Mouse (Mus musculus) heart, postnatal 10 days (tissue): Measurements from ENCODE around the gene Zfp568. TPM values are rescaled to one million over a fixed set of nuclear protein-coding genes. Genes with fewer than 3 reads are reported as not detected.

Experiments used
- DNase-seq, 2 experiments: peaks; one replicate each; pipeline ENCODE4 v3.0.0; 2021
- intact Hi-C: fragments of 180-260 bp; cut with DNase I; formaldehyde crosslinking; loops from one replicate; pipeline ENCODE4 v1.15.1; 2025
- total RNA-seq, 2 experiments: library from RNA; stranded (reverse); gene quantifications; 2 replicates each; pipeline ENCODE4 v1.2.3; 2021

Gene Zfp568
- total RNA-seq, 2 experiments from 2014 or later: 46.7 to 53.1 TPM

DNA sequence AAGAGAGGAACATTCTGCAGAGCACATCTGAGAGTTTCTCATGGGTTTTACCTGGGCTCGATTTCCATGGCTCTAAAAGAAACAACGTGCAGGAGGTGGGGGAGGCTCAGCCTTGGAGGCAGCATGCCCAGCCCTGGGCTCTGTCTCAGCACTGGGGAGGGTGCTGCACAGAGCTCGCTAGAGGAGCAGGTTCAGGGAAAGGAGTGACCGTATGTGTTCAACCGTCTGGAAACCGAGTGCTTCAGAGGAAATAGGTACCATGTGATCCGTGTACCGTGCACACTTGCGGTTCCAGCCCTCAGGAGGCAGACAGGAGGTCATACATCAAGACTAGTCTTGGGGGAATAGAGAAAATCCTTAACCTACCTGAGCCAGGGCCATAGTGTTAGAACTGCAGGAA lies 60.6 kb downstream of the Zfp568 start:
- DNase-seq: no peak
- intact Hi-C loops: no loop called here

DNA sequence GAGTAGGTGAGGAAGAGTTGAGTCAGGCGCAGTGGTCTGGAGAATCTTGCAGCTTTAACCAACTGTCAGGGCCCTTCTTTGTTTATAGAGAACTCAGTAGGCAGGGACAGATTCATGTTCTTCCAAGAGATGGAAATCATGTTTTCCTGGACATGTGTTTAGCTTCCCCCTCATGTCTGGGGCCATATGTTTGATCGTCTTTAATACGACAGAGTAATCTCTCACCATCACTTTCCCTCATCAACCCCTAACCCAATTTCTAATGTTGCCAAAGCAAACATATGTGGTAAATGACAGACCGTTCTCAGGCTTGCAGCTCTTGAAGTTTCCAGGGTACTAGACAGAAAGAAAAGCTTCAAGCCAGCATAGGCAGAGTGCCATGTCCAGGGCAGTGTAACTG lies 64.4 kb downstream of the Zfp568 start:
- DNase-seq: no peak
- intact Hi-C loops: no loop called here

DNA sequence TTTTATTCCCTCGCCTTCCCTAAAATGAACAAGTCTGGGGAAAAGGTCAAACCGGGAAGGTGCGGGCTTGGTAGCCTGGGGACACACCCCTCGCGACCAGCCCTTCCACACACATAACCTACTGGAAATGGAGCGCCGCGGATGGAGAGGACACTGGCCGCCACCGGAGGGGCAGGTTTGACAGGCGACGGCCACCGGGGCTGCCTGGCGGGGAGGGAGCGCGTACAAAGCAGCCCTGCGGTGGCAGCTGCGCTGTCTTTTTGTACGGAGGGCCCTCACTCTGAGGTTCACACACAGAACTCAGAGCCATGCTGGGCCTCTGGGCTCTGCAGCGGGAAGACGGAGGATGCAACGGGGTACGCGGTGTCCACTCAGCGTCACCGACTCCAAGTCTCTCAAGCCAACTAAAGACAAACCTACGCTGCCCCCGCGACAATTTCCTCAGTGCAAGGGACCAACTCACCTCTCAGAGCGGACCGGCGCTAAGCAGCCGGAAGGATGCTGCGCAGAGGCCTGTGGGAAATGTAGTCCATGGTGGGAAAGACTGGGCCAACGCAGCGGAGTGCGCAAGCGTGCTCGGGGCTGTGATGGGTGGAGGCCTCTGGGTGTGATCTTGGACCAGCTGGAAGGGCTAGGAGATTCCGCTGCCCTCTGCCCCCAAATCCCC lies 67.3 kb downstream of the Zfp568 start, which contains the start of gene Zfp14:
Gene Zfp14 (minus strand): TSS at position 499 of the 667 bp plus-strand sequence.
- intact Hi-C loops: no loop called here
- peak; percentile 92 to 94 for DNase-seq

GRCm38 (mm10) chr7:30053591-30053990 lies 69.8 kb downstream of the Zfp568 start:
- intact Hi-C loops: no loop called here
- DNase-seq: no peak

GRCm38 (mm10) chr7:30060341-30060740 lies 76.6 kb downstream of the Zfp568 start:
- intact Hi-C loops: no loop called here
- DNase-seq: no peak

GRCm38 (mm10) chr7:30062478-30062877 lies 78.7 kb downstream of the Zfp568 start:
- intact Hi-C loops: no loop called here
- peak in 1 of 2 experiments; percentile 22 for DNase-seq

DNA sequence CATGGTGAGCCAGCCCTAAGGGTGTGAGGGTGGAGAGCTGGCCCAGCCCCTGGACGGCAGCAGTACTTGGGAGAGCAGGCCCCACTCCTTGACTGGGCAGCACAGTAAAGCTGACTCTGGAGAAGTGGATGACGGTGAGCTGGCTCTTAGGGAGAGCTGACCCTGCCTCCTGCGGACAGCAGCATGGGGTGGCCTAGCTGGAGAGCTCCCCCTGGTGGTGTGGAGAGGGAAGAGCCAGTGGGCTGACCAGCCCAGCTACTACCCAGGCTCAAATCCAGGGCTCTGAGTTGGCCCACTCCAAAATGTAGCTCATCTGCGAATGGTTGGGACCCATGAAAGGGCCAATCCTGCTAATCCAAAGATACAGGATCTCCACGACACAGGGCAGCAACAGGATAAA lies 80.9 kb downstream of the Zfp568 start:
- no peak for DNase-seq
- intact Hi-C loops: no loop called here

- DNase-seq: peak; percentile 80 to 84
- intact Hi-C loops: no loop called here
Observed at GRCm38 (mm10) chr7:30072146-30073028, 88.6 kb downstream of the Zfp568 start, which contains the start of gene Zfp82. TSS of gene Zfp82 (minus strand) at chr7:30072900.

Other genes with a start within 250 kb of the Zfp568 start
- 10 to 100 TPM; 12.0 to 14.6 TPM for gene Zfp84, start 215.4 kb upstream of the Zfp568 start, total RNA-seq
- 1 to 10 TPM; 7.3 to 7.9 TPM for gene Zfp30, start 200.0 kb upstream of the Zfp568 start, total RNA-seq
- gene Zfp790, start 167.8 kb upstream of the Zfp568 start, total RNA-seq: 10 to 100 TPM; 12.0 to 14.1 TPM
- gene Zfp940, start 130.3 kb upstream of the Zfp568 start, total RNA-seq: under 1 TPM; 0.37 to 0.48 TPM
- gene Zfp420, start 124.0 kb upstream of the Zfp568 start, total RNA-seq: 1 to 10 TPM; 3.1 to 3.8 TPM
- 10 to 100 TPM; 10.0 to 11.2 TPM for gene Zfp27, start 77.4 kb upstream of the Zfp568 start, total RNA-seq
- 10 to 100 TPM in 1 of 2 experiments, 1 to 10 TPM in 1; 7.6 to 10.3 TPM for gene Zfp383, start 75.7 kb upstream of the Zfp568 start, total RNA-seq
- 1 to 10 TPM; 8.3 to 8.9 TPM for gene Zfp74, start 29.9 kb upstream of the Zfp568 start, total RNA-seq
- gene Zfp14, start 67.4 kb downstream of the Zfp568 start, total RNA-seq: 1 to 10 TPM; 1.6 to 2.6 TPM
- gene Zfp82, start 88.9 kb downstream of the Zfp568 start, total RNA-seq: 1 to 10 TPM in 1 of 2 experiments, under 1 TPM in 1; 0.98 to 1.1 TPM
- under 1 TPM in 1 of 2 experiments, not detected in 1; 0.62 TPM for gene Gm26920, start 106.5 kb downstream of the Zfp568 start, total RNA-seq
- 1 to 10 TPM; 1.3 to 2.3 TPM for gene Zfp566, start 106.6 kb downstream of the Zfp568 start, total RNA-seq
- gene Zfp260, start 110.8 kb downstream of the Zfp568 start, total RNA-seq: 10 to 100 TPM; 44.8 to 53.3 TPM
- 1 to 10 TPM; 4.5 to 6.5 TPM for gene Zfp382, start 138.0 kb downstream of the Zfp568 start, total RNA-seq
- 10 to 100 TPM; 39.0 to 42.5 TPM for gene Zfp146, start 185.8 kb downstream of the Zfp568 start, total RNA-seq
- 1,000 to 10,000 TPM; 1,192 to 1,277 TPM for gene Cox7a1, start 200.2 kb downstream of the Zfp568 start, total RNA-seq
- 100 to 1,000 TPM; 303 to 326 TPM for gene Capns1, start 214.9 kb downstream of the Zfp568 start, total RNA-seq
- gene Polr2i, start 248.0 kb downstream of the Zfp568 start, total RNA-seq: 10 to 100 TPM; 55.5 to 60.7 TPM
- gene Tbcb, start 248.3 kb downstream of the Zfp568 start, total RNA-seq: 10 to 100 TPM; 68.5 to 76.1 TPM